Mouse (Mus musculus): ENCODE measurements around the gene Lrrc28.

The Lrrc28 gene

GRCm38 (mm10) chr7:67644833-67645680 lies at the start of gene Lrrc28:
TSS of gene Lrrc28 (minus strand) at chr7:67645268.
- peak; percentile 99 for DNase-seq (ENCODE audit: low read depth, low spot score)

GRCm38 (mm10) chr7:67692791-67693538 lies 47.9 kb upstream of the Lrrc28 start:
- DNase-seq (ENCODE audit: low read depth, low spot score) = no peak

- no peak for DNase-seq (ENCODE audit: low read depth, low spot score)
These were observed 47.1 kb upstream of the Lrrc28 start for GRCm38 (mm10) chr7:67692141-67692540.

- DNase-seq (ENCODE audit: low read depth, low spot score) = no peak
These were observed 46.0 kb upstream of the Lrrc28 start for GRCm38 (mm10) chr7:67691036-67691435.

DNA sequence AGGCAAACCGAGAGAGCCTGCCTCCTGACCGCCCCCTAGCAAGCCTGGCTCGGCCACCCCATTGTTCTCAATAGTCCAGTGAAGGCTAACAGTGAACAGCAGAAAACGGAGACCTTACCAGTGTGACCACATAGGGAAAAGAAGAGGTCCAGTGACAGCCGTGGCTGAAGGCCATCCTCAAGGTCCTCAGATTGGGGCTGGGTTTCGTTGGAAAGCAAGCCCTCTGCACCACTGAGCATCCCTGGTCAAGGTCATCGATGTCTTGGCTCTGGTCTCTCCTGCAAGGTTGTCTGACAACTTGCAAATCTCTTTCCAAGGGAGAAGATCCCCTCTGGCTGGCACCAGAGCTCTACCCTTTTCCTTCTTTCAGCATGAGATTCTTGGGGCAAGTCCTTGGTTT lies 44.7 kb upstream of the Lrrc28 start:
- DNase-seq (ENCODE audit: low read depth, low spot score) = no peak

- no peak for DNase-seq (ENCODE audit: low read depth, low spot score)
These were observed 43.2 kb upstream of the Lrrc28 start for GRCm38 (mm10) chr7:67688281-67688680.

DNA sequence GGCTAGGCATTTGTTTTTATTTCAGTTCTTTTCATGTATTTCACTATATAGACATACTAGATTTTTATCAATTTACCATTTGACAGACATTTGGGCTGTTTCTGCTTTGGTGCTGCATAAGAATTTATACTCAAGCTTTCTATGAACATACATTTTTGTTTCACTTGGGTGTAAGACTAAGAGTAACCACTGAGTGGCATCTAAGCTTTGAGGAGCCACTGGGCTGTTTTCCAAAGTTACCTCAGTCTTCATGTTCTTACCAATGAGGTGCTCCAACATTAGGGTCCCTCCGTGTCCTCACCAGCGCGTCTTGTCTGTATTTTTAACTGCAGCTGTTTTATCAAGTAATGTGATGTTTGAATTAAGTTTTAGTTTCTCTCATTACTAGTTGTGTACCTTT lies 41.5 kb upstream of the Lrrc28 start:
- DNase-seq (ENCODE audit: low read depth, low spot score) = no peak

- no peak for DNase-seq (ENCODE audit: low read depth, low spot score)
These were observed 37.9 kb upstream of the Lrrc28 start for GRCm38 (mm10) chr7:67683006-67683405.

GRCm38 (mm10) chr7:67681078-67681477 lies 36.0 kb upstream of the Lrrc28 start:
- no peak for DNase-seq (ENCODE audit: low read depth, low spot score)

- no peak for DNase-seq (ENCODE audit: low read depth, low spot score)
These were observed 33.9 kb upstream of the Lrrc28 start for GRCm38 (mm10) chr7:67678878-67679499.

GRCm38 (mm10) chr7:67673656-67674055 lies 28.6 kb upstream of the Lrrc28 start:
- DNase-seq (ENCODE audit: low read depth, low spot score) = no peak

DNA sequence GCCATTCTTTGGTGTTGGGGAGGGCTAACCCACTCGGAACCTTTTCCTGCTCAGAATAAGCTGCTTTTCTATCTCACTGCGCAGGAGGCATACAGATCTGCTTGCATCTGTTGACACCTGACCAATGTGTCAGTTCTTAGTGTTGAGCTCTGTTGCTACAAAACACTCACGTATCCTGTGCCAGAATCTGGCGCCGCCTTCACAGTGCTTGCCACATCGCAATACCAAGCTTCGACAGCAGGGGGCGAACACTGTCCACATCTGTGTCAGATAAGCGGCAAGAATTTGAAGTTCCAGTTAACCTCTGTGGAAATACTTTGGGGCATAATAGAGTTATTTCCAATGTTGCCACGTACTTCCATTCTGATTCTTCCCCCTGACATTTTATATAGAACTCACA lies 27.6 kb upstream of the Lrrc28 start:
- DNase-seq (ENCODE audit: low read depth, low spot score) = peak; percentile 82

GRCm38 (mm10) chr7:67670965-67671364 lies 25.9 kb upstream of the Lrrc28 start:
- DNase-seq (ENCODE audit: low read depth, low spot score) = no peak

- DNase-seq (ENCODE audit: low read depth, low spot score) = no peak
These were observed 19.1 kb upstream of the Lrrc28 start for GRCm38 (mm10) chr7:67663981-67664694.

GRCm38 (mm10) chr7:67662424-67662823 lies 17.4 kb upstream of the Lrrc28 start:
- no peak for DNase-seq (ENCODE audit: low read depth, low spot score)

DNA sequence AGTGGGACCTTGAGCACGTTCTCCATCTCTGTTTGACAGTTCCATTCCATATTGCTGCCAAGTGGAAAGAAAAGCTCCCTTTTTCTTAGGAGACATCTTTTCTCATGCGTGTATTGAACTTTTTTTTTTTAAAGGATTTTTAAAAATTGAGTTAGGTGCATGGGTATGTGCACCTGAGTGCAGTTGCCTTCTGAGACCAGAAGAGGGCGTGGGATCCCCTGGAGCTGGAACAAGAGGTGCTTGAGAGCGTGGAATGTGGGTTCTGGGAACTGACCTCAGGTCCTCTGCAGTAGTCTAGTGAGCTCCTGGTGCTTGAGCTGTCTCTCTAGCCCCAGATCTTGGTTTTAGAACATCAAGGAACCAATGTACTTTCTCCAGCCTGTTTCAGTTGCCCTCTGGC lies 13.0 kb upstream of the Lrrc28 start:
- DNase-seq (ENCODE audit: low read depth, low spot score) = no peak

DNA sequence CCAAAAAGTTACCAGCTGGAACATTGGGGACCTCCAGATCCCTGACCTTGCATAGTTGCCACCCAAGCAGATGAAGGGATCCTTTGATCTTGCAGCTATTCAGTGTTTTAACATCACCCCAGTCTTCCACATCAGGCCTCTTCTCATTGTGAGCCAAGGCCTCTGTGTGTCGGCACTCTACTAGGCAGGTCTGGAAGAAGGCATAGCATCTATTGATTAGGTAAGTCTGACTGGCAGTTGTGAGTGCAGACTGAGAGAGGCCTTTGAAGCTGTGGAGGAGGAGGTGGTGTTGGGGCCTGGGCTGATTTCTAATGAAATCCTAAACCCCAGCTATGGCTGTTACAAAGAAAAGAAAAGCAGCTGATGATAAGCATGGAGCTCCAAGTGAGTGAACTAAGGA lies 10.1 kb upstream of the Lrrc28 start:
- no peak for DNase-seq (ENCODE audit: low read depth, low spot score)

- DNase-seq (ENCODE audit: low read depth, low spot score) = no peak
These were observed 9.6 kb upstream of the Lrrc28 start for GRCm38 (mm10) chr7:67654668-67655067.

- no peak for DNase-seq (ENCODE audit: low read depth, low spot score)
These were observed 7.1 kb upstream of the Lrrc28 start for GRCm38 (mm10) chr7:67652211-67652610.

DNA sequence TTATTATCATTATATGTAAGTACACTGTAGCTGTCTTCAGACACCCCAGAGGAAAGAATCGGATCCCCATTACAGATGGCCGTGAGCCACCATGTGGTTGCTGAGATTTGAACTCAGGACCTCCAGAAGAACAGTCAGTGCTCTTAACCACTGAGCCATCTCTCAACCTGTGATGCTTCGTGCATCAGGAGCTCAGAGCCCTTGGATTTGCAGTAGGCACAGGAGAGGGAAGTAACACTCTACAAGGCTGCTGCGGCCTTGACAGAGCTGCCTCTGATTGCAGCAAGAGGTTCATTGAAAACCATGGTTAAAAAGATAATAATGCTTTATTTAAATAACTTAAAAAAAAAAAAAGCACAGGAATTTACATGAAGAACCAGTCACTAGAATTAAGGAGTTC lies 3.3 kb upstream of the Lrrc28 start:
- DNase-seq (ENCODE audit: low read depth, low spot score) = no peak

DNA sequence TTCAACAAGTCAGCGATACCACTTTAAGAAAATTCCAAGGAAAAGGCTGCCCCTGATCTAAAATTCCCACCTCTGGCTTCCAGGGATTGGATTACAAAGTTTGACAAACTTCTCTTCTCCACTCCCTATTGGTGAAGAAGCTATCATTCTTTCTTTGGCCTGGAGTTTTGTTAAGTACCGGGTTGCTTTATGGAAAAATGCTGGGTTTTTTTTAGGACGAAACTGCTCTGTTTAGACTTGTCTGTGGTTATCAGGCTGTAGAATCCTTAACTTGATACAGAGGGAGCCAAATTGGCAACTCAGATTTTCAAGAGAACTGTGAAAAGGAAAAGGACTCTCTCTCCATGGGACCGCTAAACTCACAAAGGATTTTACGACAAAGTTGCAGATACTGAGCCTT lies 2.2 kb upstream of the Lrrc28 start, which contains the start of gene Ttc23:
Ttc23 (plus strand) TSS at position 134 of the 400 bp plus-strand sequence.
- peak; percentile 35 for DNase-seq (ENCODE audit: low read depth, low spot score)

DNA sequence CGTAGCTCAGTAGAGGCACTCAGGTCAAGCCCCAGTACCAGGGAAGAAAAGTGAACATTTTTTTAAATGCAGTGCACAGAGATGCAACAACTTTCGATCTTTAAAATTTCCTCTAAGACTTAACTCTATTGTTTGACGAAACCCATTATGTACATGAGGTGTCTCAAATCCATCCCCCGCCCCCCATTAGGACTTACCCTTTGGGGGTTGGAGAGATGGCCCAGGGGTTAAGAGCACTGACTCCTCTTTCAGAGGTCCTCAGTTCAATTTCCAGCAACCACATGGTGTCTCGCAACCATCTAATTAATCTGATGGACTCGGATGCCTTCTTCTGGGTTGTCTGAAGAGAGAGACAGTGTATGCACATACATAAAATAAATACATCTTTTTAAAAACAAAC lies 1.1 kb upstream of the Lrrc28 start:
- DNase-seq (ENCODE audit: low read depth, low spot score) = no peak

Data from telencephalon, adult 2 months (tissue).